Mouse (Mus musculus) G1E (cell line): ENCODE measurements around the gene Ndp.

Experiments
- CTCF ChIP-seq: IDR thresholded peaks from 2 replicates; pipeline ENCODE4 v1.5.1; 2012; ENCODE audit warnings: low read depth, low read length, inconsistent platforms, mixed read lengths
- GATA1 ChIP-seq: IDR thresholded peaks from 2 replicates; pipeline ENCODE4 v1.6.1; 2012; ENCODE audit warnings: borderline replicate concordance, low read length, inconsistent platforms, mixed read lengths
- GATA2 ChIP-seq: IDR thresholded peaks from 2 replicates; pipeline ENCODE4 v1.6.1; 2012; ENCODE audit warnings: low read depth, low read length, inconsistent platforms, borderline replicate concordance
- TAL1 ChIP-seq: conservative IDR thresholded peaks from 2 replicates; pipeline ENCODE4 v1.6.1; 2012; ENCODE audit warnings: low read depth, low read length, inconsistent platforms, mixed read lengths

GRCm38 (mm10) chrX:16908652-16909051 lies 2.9 kb downstream of the Ndp start:
- no peak for TF ChIP-seq CTCF
- no peak for TF ChIP-seq TAL1
- no peak for TF ChIP-seq GATA2
- TF ChIP-seq GATA1, result no peak
